Mouse (Mus musculus) spleen, postnatal 4 days (tissue): ENCODE data around the gene Apoh.

Source experiments
- DNase-seq, 2 experiments: peaks; one replicate each; pipeline ENCODE4 v3.0.0; 2022; ENCODE audit warnings: low spot score in 2 of 2

Apoh gene

GRCm38 (mm10) chr11:108333583-108334379, 9.4 kb upstream of the Apoh start:
- no peak for DNase-seq

- DNase-seq, result no peak
Observed at GRCm38 (mm10) chr11:108334658-108335057, 8.5 kb upstream of the Apoh start.

DNA sequence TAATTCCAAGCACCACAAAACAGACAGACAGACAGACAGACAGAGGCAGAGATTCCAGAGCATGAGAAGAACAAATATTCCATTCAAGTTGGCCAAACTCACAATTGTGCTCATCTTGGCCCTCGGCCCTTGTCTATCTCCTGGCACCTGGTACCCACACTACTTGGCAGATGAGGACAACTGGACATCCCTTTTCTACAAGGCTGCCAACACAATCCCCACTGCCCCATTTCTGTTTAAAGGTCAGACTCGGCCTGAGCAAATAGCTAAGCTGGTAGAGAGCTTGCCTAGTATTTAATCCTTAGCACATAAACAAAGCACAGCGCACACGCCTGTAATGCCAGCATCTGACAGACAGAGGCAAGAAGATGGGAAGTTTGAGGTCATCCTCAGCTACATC, 7.6 kb upstream of the Apoh start:
- DNase-seq, result no peak

- no peak for DNase-seq
Observed at GRCm38 (mm10) chr11:108336445-108336844, 6.7 kb upstream of the Apoh start.

DNA sequence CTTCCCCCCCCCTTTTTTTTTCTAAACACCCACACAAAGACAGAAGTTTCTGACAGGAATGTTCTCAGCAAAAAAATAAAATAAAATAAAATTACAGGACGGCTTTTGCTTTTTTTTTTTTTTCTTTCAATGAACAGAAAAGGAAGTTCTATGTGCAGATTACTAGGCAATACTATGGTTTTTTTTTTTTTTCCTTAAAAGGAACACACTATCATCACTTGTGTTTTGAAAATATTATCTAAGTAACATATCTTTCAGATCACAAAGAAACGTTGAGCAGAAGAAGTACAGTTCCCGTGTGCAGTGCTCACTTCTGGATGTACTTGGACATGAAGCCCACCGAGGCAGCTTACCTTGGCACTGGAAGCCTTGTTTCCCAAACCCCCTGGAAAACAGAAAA, 2.9 kb upstream of the Apoh start:
- DNase-seq, result no peak

- DNase-seq, result no peak
Observed at GRCm38 (mm10) chr11:108341783-108342182, 1.4 kb upstream of the Apoh start.

DNA sequence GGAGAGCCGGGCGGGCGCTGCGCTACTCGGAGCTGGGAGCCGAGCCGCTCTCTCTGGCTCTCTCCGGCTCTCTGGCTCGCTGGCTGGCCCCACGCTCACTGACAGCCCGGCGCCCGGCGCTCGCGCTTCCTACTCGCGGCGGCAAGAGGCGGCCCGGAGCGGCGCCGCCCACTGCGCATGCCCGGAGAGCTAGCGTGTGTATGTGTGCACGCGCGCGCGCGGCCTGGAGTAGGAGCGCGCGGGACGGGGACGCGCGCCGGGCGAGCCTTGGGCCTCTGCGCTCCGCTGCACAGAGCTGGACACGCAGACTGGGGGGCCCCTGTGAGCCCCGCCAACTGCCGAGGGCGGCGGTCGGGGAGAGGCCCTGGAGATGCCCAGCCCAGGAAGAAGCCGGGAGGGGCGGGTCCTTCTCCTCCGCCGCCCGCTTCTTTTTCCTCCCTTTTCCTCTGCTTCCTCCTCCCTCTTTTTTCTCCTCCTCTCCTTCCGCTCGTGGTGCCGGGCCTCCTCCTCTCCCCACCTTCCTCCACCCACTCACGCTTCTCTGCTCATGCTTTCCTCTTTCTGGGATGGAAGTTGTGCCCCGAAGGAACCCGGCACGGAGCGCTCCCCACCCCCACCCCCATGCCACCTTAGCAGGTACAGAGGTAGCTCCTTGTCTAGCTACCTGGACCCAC, 772 bp downstream of the Apoh start, which contains the start of gene Prkca:
Gene Prkca (minus strand): TSS at position 140 of the 674 bp plus-strand sequence.
- peak; percentile 82 to 92 for DNase-seq

DNA sequence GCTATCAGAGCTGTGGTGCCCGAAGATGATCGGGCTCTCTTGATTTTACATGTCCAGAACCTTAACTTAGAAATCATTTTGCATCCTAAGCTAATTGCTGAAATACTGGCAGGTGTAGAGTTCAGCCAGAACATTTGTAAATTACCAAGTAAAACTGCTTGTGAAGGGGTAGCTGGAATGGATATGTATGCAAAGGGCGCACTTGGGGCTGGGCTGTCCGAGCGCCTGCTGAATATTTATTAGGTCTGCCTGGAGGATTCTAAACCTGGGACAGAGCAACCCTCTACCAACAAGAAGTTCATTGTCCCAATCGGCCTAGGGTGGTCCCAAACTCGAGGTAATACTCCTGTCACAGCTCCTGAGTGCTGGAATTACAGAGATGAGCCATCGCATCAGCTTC, 1.6 kb downstream of the Apoh start:
- no peak for DNase-seq

DNA sequence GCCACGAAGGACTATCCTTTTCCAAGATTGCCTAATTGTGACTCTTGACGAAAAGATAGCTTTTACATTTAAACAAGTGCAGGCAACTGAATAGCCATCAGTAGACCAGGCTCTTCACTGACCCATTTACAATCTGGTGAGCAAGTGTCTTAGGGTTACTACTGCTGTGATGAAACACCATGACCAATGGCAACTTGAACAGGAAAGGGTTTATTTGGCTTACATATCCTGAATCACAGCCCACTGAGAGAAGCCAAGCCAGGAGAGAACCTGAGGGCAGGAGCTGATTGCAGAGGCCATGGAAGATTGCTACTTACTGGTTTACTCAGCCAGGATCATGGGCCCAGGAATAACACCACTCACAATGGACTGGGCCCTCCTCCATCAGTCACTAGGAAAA, 2.2 kb downstream of the Apoh start:
- DNase-seq, result no peak

DNA sequence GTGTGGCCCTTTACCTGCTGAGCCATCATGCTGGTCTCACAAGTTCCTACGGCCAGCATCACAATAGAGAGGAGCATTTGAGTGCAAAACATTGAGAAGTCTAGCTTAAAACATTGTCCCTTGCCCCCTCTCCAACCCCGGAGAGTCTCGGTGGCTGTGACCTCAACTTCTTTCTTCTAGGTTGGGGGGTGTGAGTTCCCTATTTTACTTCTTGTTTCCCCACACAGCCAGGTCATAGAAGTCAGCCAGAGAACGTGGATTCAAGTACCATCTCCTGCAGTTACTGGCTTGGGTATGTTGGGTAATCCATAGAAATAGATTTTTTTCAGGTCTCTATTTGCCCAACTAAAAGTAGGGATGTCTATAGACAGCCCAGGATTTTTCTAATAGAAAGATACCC, 7.6 kb downstream of the Apoh start:
- no peak for DNase-seq

DNA sequence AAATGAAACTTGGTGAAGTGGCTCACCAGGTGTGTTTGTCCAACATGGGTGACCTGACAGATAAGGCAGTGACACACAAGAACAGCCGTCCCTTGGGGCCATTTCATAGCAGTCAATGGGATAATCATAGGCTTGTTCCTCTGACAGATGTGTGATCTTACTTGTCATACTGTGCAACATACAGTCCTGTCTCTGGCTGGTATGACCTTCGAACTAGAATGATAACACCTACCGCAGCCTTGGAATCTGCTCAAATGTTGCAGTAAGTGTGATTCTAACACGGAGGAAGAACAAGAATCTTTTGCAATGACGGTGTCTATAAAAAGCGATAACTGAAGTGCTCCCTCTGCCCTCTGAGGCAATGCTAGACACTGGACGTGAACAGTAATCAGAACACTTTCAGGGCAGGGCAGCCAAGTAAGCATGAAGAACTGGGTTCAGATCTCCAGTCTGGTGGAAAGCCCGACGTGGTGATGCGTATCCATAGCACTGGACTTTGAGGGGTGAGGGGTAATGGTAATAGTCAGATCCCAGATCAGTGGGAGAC, 9.8 kb downstream of the Apoh start:
- no peak for DNase-seq

- DNase-seq, result no peak
Observed at GRCm38 (mm10) chr11:108356020-108356419, 12.9 kb downstream of the Apoh start.

- DNase-seq, result no peak
Observed at GRCm38 (mm10) chr11:108358911-108359310, 15.8 kb downstream of the Apoh start.

- no peak for DNase-seq
Observed at GRCm38 (mm10) chr11:108360983-108361382, 17.8 kb downstream of the Apoh start.

GRCm38 (mm10) chr11:108362965-108363364, 19.8 kb downstream of the Apoh start:
- DNase-seq, result no peak

DNA sequence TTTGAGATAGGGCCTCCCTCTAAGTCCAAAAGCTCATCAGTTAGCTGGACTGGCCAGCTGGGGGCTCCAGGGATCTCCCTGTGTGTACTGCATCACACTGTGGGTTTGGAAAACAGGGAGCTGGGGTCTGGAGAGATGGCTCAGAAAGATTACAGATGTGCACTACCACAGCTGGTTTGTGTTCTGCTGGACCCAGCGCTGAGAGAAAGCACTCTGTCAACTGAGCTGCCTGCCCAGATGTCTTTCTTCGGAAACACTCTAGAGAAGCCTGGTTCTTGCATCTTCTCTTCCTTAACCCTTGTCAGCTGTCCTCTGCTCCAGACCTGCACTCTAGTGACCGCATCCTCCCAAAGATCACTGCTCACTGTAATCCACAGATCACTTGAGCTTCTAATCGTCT, 20.8 kb downstream of the Apoh start:
- DNase-seq, result no peak

GRCm38 (mm10) chr11:108364945-108365589, 21.9 kb downstream of the Apoh start:
- no peak for DNase-seq

DNA sequence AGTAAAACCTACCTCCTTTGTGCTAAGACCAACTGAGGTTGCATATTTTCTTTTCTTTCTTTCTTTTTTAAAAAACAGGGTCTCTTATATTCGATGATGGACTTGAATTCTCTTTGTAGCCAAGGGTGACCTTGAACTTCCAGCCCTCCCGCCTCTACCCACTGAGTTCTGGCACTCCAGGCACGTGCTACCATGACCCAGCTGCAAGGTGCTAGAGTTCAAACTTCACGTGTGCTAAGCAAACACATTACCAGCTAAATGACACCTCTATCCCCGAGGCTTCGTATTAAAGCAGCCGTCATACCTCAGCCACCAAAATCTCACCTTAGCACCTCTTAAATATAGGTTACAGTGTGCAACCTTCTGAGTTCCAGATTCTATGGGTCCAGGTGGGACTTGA, 22.4 kb downstream of the Apoh start:
- no peak for DNase-seq

DNA sequence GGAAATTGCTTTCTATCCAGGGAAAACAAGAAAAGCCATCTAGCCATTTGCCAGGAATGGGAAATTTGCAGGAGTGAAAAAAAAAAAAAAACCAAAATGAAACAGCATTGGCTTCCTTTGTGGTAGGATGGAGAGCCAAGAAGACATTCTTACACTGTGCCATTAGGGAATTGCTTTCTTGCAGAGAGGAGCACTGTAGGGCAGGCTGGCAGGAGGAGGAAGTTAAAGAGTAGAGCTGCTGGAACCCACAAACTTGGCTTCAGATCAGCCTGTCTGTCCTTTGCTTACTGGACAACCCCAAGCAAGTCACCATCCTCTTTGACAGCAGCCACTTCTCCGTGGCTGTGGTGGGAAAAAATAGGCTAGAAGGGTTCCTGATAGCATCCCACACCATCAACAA, 23.9 kb downstream of the Apoh start:
- DNase-seq, result no peak

DNA sequence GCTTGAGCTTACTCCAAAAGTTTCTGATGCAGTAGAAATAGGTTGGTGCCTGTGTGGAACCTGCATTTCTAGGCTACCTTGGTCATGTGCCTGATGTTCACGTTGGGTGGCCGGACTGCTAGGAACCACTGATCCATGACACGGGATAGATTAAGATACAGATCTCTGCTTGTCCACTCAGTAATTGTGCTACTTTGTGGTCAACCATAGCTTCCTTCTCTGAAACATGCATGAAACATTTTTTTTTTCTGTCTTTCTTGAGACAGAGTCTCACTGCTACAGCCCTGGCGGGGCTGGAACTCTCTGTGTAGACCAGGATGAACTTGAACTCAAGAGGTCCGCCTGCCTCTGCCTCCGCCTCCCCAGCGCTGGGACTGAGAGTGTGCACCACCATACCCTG, 33.7 kb downstream of the Apoh start:
- DNase-seq, result no peak

- DNase-seq, result peak; percentile 54 to 80
Observed at GRCm38 (mm10) chr11:108377680-108378362, 34.7 kb downstream of the Apoh start.

DNA sequence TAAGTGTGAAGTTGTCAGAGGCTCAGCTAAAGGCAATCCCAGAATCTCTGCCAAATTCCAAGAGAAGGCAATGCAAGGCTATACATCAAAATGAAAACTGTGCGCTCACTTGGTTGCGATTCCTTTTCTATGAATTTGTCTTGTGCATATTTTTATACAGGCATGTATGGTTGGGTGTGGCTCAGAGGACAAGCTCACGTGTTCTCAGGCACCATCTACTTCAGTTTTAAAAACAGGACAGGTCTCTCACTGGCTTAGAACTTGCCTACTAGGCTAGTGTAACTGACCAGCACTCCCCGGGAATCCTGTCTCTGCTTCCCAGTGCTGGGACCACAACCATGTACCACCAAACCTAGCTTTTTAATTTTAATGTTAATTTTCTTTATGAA, 35.2 kb downstream of the Apoh start:
- peak in 1 of 2 experiments; percentile 29 for DNase-seq
